Comparison of ENCODE assay signal across 8 mouse cellular contexts in genomic region chr2:93956331-93956801, GRCm38 (mm10). TPM values are rescaled to one million over a fixed set of nuclear protein-coding genes. Genes with fewer than 3 reads are reported as not detected.
DNase-seq lines count a peak whose midpoint lies in the region; ATAC-seq and TF ChIP-seq lines count a peak whose summit lies in the region.

No protein-coding gene starts in this region.

- H3K4me2 ChIP-seq in lung, embryonic 15.5 days, result peak overlapping the region; percentile 85

- POLR2A ChIA-PET in Patski (lab: Charles Lee), result no interaction called here

- DNase-seq in Patski (ENCODE audit: low read depth, low spot score), result no peak
- peak; percentile 72 to 78 for DNase-seq in cerebellum, adult 2 months
- DNase-seq in forelimb bud, embryonic 11.5 days (ENCODE audit: low read depth, low spot score), result peak; percentile 56
- peak; percentile 62 for DNase-seq in heart, postnatal 4 days
- peak in 1 of 2 experiments; percentile 36 for DNase-seq in layer of hippocampus, adult 2 months (ENCODE audit: low spot score in 2 of 2)
- peak; percentile 28 for DNase-seq in ovary, postnatal 14 days (ENCODE audit: low spot score)
- DNase-seq in adipocyte (ENCODE audit: low spot score), result no peak

- H3K4me3 ChIP-seq in cerebellum, adult 2 months (replicated peaks; ENCODE audit: insufficient read depth, low read depth, low read length), result peak overlapping the region; percentile 66
- peak overlapping the region; percentile 91 for H3K4me3 ChIP-seq in layer of hippocampus, adult 2 months
- H3K4me3 ChIP-seq in lung, embryonic 15.5 days, result peak overlapping the region; percentile 65

- TF ChIP-seq CTCF in Patski (IDR thresholded peaks at IDR 0.05), result no peak
- no peak for TF ChIP-seq CTCF in cerebellum, adult 2 months (IDR thresholded peaks at IDR 0.05; ENCODE audit: borderline replicate concordance, insufficient read depth, low read depth, low read length)
- TF ChIP-seq CTCF in layer of hippocampus, adult 2 months (conservative IDR thresholded peaks at IDR 0.05), result no peak

- CTCF ChIA-PET in Patski (lab: Charles Lee), result no interaction called here

- ATAC-seq in Patski, result peak; percentile 56
- ATAC-seq in lung, embryonic 15.5 days (ENCODE audit: borderline replicate concordance, extremely low read depth, low FRiP score, low TSS enrichment), result peak; percentile 43; the same call in 1 of the 2 replicates

- peak overlapping the region; percentile 76 for H3K9ac ChIP-seq in lung, embryonic 15.5 days

- in situ Hi-C loops in Patski (cut with MboI; ENCODE audit: low pct_unique_long_range_greater_than_20kb), result no loop called here

- H3K27ac ChIP-seq in cerebellum, adult 2 months (ENCODE audit: insufficient read depth, low read length), result peak overlapping the region; percentile 65
- peak overlapping the region; percentile 97 for H3K27ac ChIP-seq in layer of hippocampus, adult 2 months
- H3K27ac ChIP-seq in lung, embryonic 15.5 days, result peak overlapping the region; percentile 85

- no peak for TF ChIP-seq POLR2A in cerebellum, adult 2 months (IDR thresholded peaks at IDR 0.05; ENCODE audit: borderline replicate concordance, insufficient read depth, low read length)

- H3K27me3 ChIP-seq in Patski, result peaks cover 22% of the 10 kb centered on the region
- H3K27me3 ChIP-seq in cerebellum, adult 2 months (ENCODE audit: control insufficient read depth, insufficient read depth, low read length), result no peaks in the 10 kb centered on the region
- peaks cover 30% of the 10 kb centered on the region for H3K27me3 ChIP-seq in lung, embryonic 15.5 days

- WGBS in cerebellum, adult 2 months, result 1% methylated on average over 44 of the region's 44 CpGs
- 1% methylated on average over 44 of the region's 44 CpGs for WGBS in lung, embryonic 15.5 days

- H3K9me3 ChIP-seq in lung, embryonic 15.5 days, result no peaks in the 10 kb centered on the region

- H3K36me3 ChIP-seq in lung, embryonic 15.5 days, result no peaks in the 10 kb centered on the region

- H3K4me1 ChIP-seq in cerebellum, adult 2 months (ENCODE audit: control insufficient read depth, insufficient read depth, low read length), result peaks cover 7% of the 10 kb centered on the region; the same call in 1 of the 2 replicates
- peaks cover 27% of the 10 kb centered on the region for H3K4me1 ChIP-seq in lung, embryonic 15.5 days

RNA-seq across cellular contexts. Expression of gene Gm13889, which starts 0.6 kb away (rescaled TPM):
- polyA plus RNA-seq in Patski (2021), result 0.37 TPM
- polyA plus RNA-seq in cerebellum, adult 2 months (2012; rRNA removed), result 47.8 and 49.0 TPM in 2 replicates
- total RNA-seq in heart, postnatal 4 days (2021), result 10 to 100 TPM; 24.2 to 26.7 TPM
- 10 to 100 TPM; 50.5 to 51.2 TPM for total RNA-seq in layer of hippocampus, adult 2 months (2021)
- polyA plus RNA-seq in lung, embryonic 15.5 days (2015; fragmentation: Nextera tagmentation; extraction: Ambion mirVana), result 32.1 and 32.4 TPM in 2 replicates

RNA-seq across cellular contexts. Expression of gene Gm27027, which starts 39.8 kb away (rescaled TPM):
- not detected for polyA plus RNA-seq in Patski (2021)
- polyA plus RNA-seq in cerebellum, adult 2 months (2012; rRNA removed), result 0.26 and 0.57 TPM in 2 replicates
- total RNA-seq in heart, postnatal 4 days (2021), result 1 to 10 TPM in 1 of 2 experiments, not detected in 1; 1.8 TPM
- not detected for total RNA-seq in layer of hippocampus, adult 2 months (2021)
- not detected in 2 replicates for polyA plus RNA-seq in lung, embryonic 15.5 days (2015; fragmentation: Nextera tagmentation; extraction: Ambion mirVana)

RNA-seq across cellular contexts. Expression of gene Alkbh3, which starts 54.2 kb away (rescaled TPM):
- polyA plus RNA-seq in Patski (2021), result 35.1 TPM
- 52.7 and 54.5 TPM in 2 replicates for polyA plus RNA-seq in cerebellum, adult 2 months (2012; rRNA removed)
- 10 to 100 TPM; 72.4 to 82.2 TPM for total RNA-seq in heart, postnatal 4 days (2021)
- 10 to 100 TPM; 22.7 to 28.1 TPM for total RNA-seq in layer of hippocampus, adult 2 months (2021)
- 68.4 and 73.0 TPM in 2 replicates for polyA plus RNA-seq in lung, embryonic 15.5 days (2015; fragmentation: Nextera tagmentation; extraction: Ambion mirVana)

Comparison
In these comparisons a context has a peak if more than half of its experiments do, and no peak if none do; other contexts are left out.
1. DNase-seq: peak in cerebellum, adult 2 months (2 of 2), forelimb bud, embryonic 11.5 days (single experiment), heart, postnatal 4 days (single experiment) and ovary, postnatal 14 days (single experiment); none in Patski (single experiment) and adipocyte (single experiment).
2. RNA of gene Gm13889, which starts 0.6 kb away (polyA plus RNA-seq): 47.8 to 49.0 TPM in cerebellum, adult 2 months and 32.1 to 32.4 TPM in lung, embryonic 15.5 days; 0.37 TPM in Patski (single experiment); every median in the first group is over 10 times any median in the second.
3. Peak in every context shown above with its lines, with median percentiles within 50 percentile points of each other: H3K27ac ChIP-seq and H3K4me3 ChIP-seq.